Mouse (Mus musculus) brain, embryonic 14.5 days (tissue): ENCODE measurements at regions not wholly inside any gene's neighbourhood (a gene's known extent, or its start where the extent isn't known, plus 50 kb on each side); places are given as distances from the start of the nearest gene placed in this dataset.
A peak's percentile ranks its signal among the peaks of the same experiment; 100 is the strongest.

ENCODE experiments used
- DNase-seq: peaks from one replicate; pipeline ENCODE4 v3.0.0-alpha.2; 2011; ENCODE audit warnings: low read depth
- CTCF ChIP-seq: fragments of 200-500 bp; IDR thresholded peaks from 2 replicates; pipeline ENCODE4 v1.5.1; 2012; ENCODE audit warnings: inconsistent platforms, mild to moderate bottlenecking, moderate library complexity, borderline replicate concordance; ENCODE audit not compliant: insufficient read depth, insufficient read length; ENCODE audit errors: extremely low read depth
- POLR2A ChIP-seq: fragments of 200-500 bp; IDR thresholded peaks from 2 replicates; pipeline ENCODE4 v1.6.1; 2012; ENCODE audit warnings: mild to moderate bottlenecking, inconsistent platforms, borderline replicate concordance; ENCODE audit not compliant: poor library complexity, insufficient read depth, insufficient read length, severe bottlenecking; ENCODE audit errors: extremely low read depth

DNA sequence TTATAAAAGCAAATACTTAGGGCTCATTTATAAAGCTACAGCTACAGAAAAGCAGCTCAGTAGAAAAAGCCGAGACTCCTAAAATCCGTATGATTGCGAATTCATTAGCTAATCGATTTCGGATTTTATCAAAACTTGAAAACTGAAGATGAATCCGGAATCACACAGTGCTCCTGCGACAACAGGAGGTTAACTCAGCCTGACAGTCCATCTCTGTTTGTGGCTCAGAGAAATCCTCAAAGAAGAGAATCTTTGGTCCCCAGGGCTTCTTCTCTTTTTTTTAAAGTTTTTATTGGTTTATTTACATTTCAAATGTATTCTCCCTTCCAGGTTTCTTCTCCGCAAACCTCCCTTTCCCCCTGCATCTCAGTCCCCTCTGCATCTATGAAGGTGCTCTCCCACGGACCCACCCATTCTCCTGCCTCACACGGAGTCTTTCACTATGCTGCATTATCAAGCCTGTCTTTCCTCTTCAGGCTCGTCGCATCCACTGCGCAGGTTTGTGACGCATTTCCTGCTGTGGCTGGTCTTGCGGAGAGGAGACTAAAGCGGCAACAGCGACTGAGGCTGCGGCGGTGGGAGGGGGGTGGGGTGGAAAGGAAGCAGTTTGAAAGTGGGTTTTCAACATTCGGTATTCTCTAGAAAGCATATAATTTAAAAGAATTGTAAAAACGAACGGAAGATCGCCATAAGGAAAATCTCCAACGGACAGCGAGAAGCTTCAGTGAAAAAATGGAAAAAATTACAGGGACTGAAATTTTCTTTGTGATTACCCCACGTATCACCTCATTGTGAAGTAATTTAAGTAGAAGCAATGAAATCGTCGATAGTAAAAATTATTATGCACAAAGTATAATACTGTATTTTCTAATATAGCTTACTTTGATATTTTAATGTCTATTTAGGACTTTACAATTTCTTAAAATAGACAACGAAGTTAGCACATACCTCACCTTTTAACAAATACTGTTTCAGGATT, 482.5 kb upstream of the Snrpn start:
- TF ChIP-seq POLR2A = 0 out of 2 replicates have a peak, but pooled peaks have one; percentile 7
- DNase-seq = peak; percentile 95

DNA sequence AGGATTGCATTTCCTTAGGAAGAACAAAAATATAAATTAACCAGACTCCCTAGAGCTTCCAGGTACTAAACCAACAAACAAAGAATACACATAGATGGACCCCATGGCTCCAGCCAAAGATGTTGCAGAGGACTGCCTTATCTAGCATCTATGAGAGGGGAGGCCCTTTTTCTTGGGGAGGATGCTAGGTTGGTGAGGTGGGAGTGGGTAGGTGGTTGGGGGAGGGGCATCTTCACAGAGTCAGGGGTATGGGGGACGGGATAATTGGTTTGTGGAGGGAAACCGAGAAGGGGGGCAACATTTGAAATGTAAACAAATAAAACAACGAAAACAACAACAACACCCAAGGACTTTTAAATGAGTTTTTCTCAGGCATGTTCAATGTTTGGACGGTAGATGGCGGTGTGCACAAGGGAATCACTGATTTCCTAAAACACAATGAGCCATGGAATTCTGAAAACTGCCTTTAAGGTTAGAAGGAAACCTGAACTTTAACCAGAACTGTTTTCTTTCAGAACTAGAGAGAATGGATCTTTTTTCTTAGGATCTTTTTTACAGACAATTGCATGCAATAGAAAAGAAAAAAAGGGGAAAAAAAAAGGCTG, 477.2 kb upstream of the Snrpn start:
- TF ChIP-seq CTCF = peak; percentile 39; the same call in 1 of the 2 replicates
- DNase-seq = peak; percentile 54
